Mouse (Mus musculus) adipocyte (in vitro differentiated cells): ENCODE results near the gene Aldob.
"Not testable (repeated sequence)": the region's sequence is repeated elsewhere in the genome, so short reads cannot be mapped to it uniquely, and the experiment has no call there.

ENCODE experiments used
- DNase-seq: peaks from one replicate; pipeline ENCODE4 v3.0.0-alpha.2; 2016; ENCODE audit warnings: low spot score

Aldob gene

GRCm38 (mm10) chr4:49535675-49536294 is 13.6 kb downstream of the Aldob start:
- no peak for DNase-seq

- no peak for DNase-seq
These were observed 14.3 kb downstream of the Aldob start for GRCm38 (mm10) chr4:49535036-49535435.

GRCm38 (mm10) chr4:49522576-49522975 is 26.8 kb downstream of the Aldob start:
- DNase-seq = no peak

- no peak for DNase-seq
These were observed 28.0 kb downstream of the Aldob start for GRCm38 (mm10) chr4:49521346-49521745.

GRCm38 (mm10) chr4:49520572-49521340 is 28.6 kb downstream of the Aldob start, which contains the start of the genes Mrpl50 and Zfp189:
TSS of gene Mrpl50 (minus strand) at chr4:49521093.
TSS of gene Zfp189 (plus strand) at chr4:49521176.
- DNase-seq = peak; percentile 97

- DNase-seq = no peak
These were observed 29.9 kb downstream of the Aldob start for GRCm38 (mm10) chr4:49519476-49519875.

GRCm38 (mm10) chr4:49514441-49514840 is 34.9 kb downstream of the Aldob start:
- no peak for DNase-seq

GRCm38 (mm10) chr4:49512636-49513035 is 36.7 kb downstream of the Aldob start:
- DNase-seq = no peak

- not testable (repeated sequence) for DNase-seq
These were observed 39.0 kb downstream of the Aldob start for GRCm38 (mm10) chr4:49510236-49510835.

GRCm38 (mm10) chr4:49509183-49509582 is 40.2 kb downstream of the Aldob start:
- no peak for DNase-seq

GRCm38 (mm10) chr4:49506386-49506785 is 43.0 kb downstream of the Aldob start, which contains the start of gene Baat:
TSS of gene Baat (minus strand) at chr4:49506557.
- DNase-seq = no peak

GRCm38 (mm10) chr4:49503563-49503962 is 45.8 kb downstream of the Aldob start:
- no peak for DNase-seq
